ENCODE assay signal across 10 mouse cellular contexts in the genomic region with DNA sequence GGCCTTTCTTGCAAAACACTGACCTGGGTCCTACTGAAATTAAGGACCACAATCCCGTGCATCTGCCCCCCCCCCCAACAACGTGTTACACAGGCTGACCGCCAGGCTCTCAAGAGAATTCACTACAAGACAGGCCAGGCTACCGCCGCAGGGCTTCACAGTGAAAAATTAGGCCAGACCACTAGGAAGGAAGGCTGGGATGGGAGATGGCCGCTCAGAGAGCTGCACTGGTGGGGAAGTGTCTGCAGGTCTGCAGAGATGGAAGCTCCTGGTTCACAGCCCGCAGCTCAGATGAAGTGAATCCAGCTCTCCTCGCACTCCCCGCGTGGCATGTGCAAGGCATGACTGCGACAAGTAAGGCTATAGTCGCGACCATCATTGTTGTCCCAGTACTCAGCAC. TPM values are rescaled to one million over a fixed set of nuclear protein-coding genes. Genes with fewer than 3 reads are reported as not detected.
A peak's percentile ranks its signal among the peaks of the same experiment; 100 is the strongest.
DNase-seq lines count a peak whose midpoint lies in the region; ATAC-seq and TF ChIP-seq lines count a peak whose summit lies in the region.
"Had no signal": no experiment of that assay in that cellular context is flagged by ENCODE, and none has a peak within 500 bp of the region (broad histone marks: within the 10 kb centered on the region; RNA-seq: fewer than 3 reads in every experiment).

No protein-coding gene starts in this region.

- intact Hi-C loops in heart, postnatal 36 days (cut with DNase I), result no loop called here

- H3K4me3 ChIP-seq in heart, embryonic 14.5 days (ENCODE audit: control insufficient read depth in 1 of 2, insufficient read depth in 1 of 2, low read depth in 1 of 2, low read length in 2 of 2), result peak overlapping the region; percentile 63 to 68
- H3K4me3 ChIP-seq in brown adipose tissue, adult 24 weeks (ENCODE audit: insufficient read depth, low read depth, low read length), result peak overlapping the region; percentile 96
- H3K4me3 ChIP-seq in hindbrain, embryonic 12.5 days, result peak overlapping the region; percentile 72; the same call in 1 of the 2 replicates
- peak overlapping the region; percentile 58 for H3K4me3 ChIP-seq in midbrain, embryonic 15.5 days
- no peak overlapping the region for H3K4me3 ChIP-seq in thymus, adult 2 months (ENCODE audit: control insufficient read depth, insufficient read depth, low read length)

- WGBS in heart, embryonic 14.5 days, result 32% methylated on average over 13 of the region's 13 CpGs
- 57% methylated on average over 13 of the region's 13 CpGs for WGBS in hindbrain, embryonic 12.5 days
- 63% methylated on average over 13 of the region's 13 CpGs for WGBS in midbrain, embryonic 15.5 days
- 90% methylated on average over 13 of the region's 13 CpGs for WGBS in thymus, adult 2 months

- no peaks in the 10 kb centered on the region for H3K27me3 ChIP-seq in heart, embryonic 14.5 days (ENCODE audit: control insufficient read depth, insufficient read depth, low read length)
- H3K27me3 ChIP-seq in hindbrain, embryonic 12.5 days, result peaks cover 21% of the 10 kb centered on the region
- 0 out of 2 replicates have a peak, but pooled peaks cover 5% of the 10 kb centered on the region for H3K27me3 ChIP-seq in midbrain, embryonic 15.5 days (replicated peaks)
- H3K27me3 ChIP-seq in thymus, adult 2 months (ENCODE audit: control insufficient read depth, insufficient read depth, low read length), result no peaks in the 10 kb centered on the region; the same call in 1 of the 2 replicates

- no peak for ATAC-seq in heart, embryonic 14.5 days (ENCODE audit: insufficient number of reproducible peaks, insufficient read depth, low FRiP score, low read depth)
- no peak; the same call in 1 of the 2 replicates for ATAC-seq in hindbrain, embryonic 12.5 days (ENCODE audit: low FRiP score)
- ATAC-seq in midbrain, embryonic 15.5 days (replicated peaks), result no peak

- peaks cover 22 to 58% of the 10 kb centered on the region in 2 experiments for H3K4me1 ChIP-seq in heart, embryonic 14.5 days (ENCODE audit: control insufficient read depth in 2 of 2, insufficient read depth in 2 of 2, low read length in 2 of 2)
- peaks cover 9% of the 10 kb centered on the region for H3K4me1 ChIP-seq in brown adipose tissue, adult 24 weeks (ENCODE audit: control insufficient read depth, insufficient read depth, insufficient read length, low read length)
- peaks cover 26% of the 10 kb centered on the region for H3K4me1 ChIP-seq in hindbrain, embryonic 12.5 days
- H3K4me1 ChIP-seq in midbrain, embryonic 15.5 days, result peaks cover 21% of the 10 kb centered on the region
- H3K4me1 ChIP-seq in thymus, adult 2 months (replicated peaks; ENCODE audit: control insufficient read depth, insufficient read depth, low read length), result 0 out of 2 replicates have a peak, but pooled peaks cover 4% of the 10 kb centered on the region

- peak overlapping the region; percentile 80 to 90 for H3K27ac ChIP-seq in heart, embryonic 14.5 days (replicated peaks in 1 of 2; ENCODE audit: control insufficient read depth in 1 of 2, insufficient read depth in 1 of 2, low read depth in 2 of 2, low read length in 2 of 2)
- peak overlapping the region; percentile 94 for H3K27ac ChIP-seq in brown adipose tissue, adult 24 weeks (replicated peaks; ENCODE audit: low read depth, low read length)
- H3K27ac ChIP-seq in hindbrain, embryonic 12.5 days, result no peak overlapping the region
- H3K27ac ChIP-seq in midbrain, embryonic 15.5 days, result no peak overlapping the region
- no peak overlapping the region for H3K27ac ChIP-seq in thymus, adult 2 months (ENCODE audit: control insufficient read depth, insufficient read depth, low read length)

- 0 out of 2 replicates have a peak, but pooled peaks cover 2% of the 10 kb centered on the region for H3K9me3 ChIP-seq in heart, embryonic 14.5 days (ENCODE audit: control insufficient read depth, low read length)
- no peaks in the 10 kb centered on the region for H3K9me3 ChIP-seq in hindbrain, embryonic 12.5 days (replicated peaks)
- H3K9me3 ChIP-seq in midbrain, embryonic 15.5 days, result no peaks in the 10 kb centered on the region

- peaks cover 6% of the 10 kb centered on the region for H3K36me3 ChIP-seq in heart, embryonic 14.5 days (ENCODE audit: control insufficient read depth, insufficient read depth, low read length)
- H3K36me3 ChIP-seq in hindbrain, embryonic 12.5 days, result no peaks in the 10 kb centered on the region
- H3K36me3 ChIP-seq in midbrain, embryonic 15.5 days (replicated peaks), result no peaks in the 10 kb centered on the region
- H3K36me3 ChIP-seq in thymus, adult 2 months (ENCODE audit: control insufficient read depth, insufficient read depth, low read length), result no peaks in the 10 kb centered on the region

- DNase-seq in heart, postnatal 36 days, result no peak
- DNase-seq in layer of hippocampus, adult 11-12 months (ENCODE audit: low spot score), result no peak
- DNase-seq in thymus, adult 2 months, result no peak
- no peak for DNase-seq in B cell, adult 2 months

- no peak for TF ChIP-seq CTCF in thymus, adult 2 months (IDR thresholded peaks at IDR 0.05; ENCODE audit: borderline replicate concordance, control insufficient read depth, extremely low read depth, insufficient read depth, low read length, poor library complexity)

- H3K4me2 ChIP-seq in heart, embryonic 14.5 days (ENCODE audit: low read length), result peak overlapping the region; percentile 99
- peak overlapping the region; percentile 98 for H3K4me2 ChIP-seq in hindbrain, embryonic 12.5 days (replicated peaks)
- H3K4me2 ChIP-seq in midbrain, embryonic 15.5 days, result peak overlapping the region; percentile 98

- peak overlapping the region; percentile 82 for H3K9ac ChIP-seq in heart, embryonic 14.5 days (ENCODE audit: low read length)
- H3K9ac ChIP-seq in hindbrain, embryonic 12.5 days, result no peak overlapping the region
- H3K9ac ChIP-seq in midbrain, embryonic 15.5 days, result no peak overlapping the region

- TF ChIP-seq POLR2A in thymus, adult 2 months (IDR thresholded peaks at IDR 0.05; ENCODE audit: control insufficient read depth, extremely low read depth, insufficient read depth, low read length, poor library complexity), result no peak

RNA-seq across cellular contexts. Expression of a gene that starts 1.2 kb away (rescaled TPM):
- polyA plus RNA-seq in heart, embryonic 14.5 days (2014; fragmentation: Nextera tagmentation; extraction: Ambion mirVana), result 22.0 and 23.8 TPM in 2 replicates
- 10 to 100 TPM; 15.3 to 17.9 TPM for total RNA-seq in heart, postnatal 36 days (2021)
- 16.1 and 27.3 TPM in 2 replicates for polyA plus RNA-seq in brown adipose tissue, adult 24 weeks (2012; ENCODE audit: insufficient read depth, insufficient read length, missing spikeins)
- 3.4 and 4.0 TPM in 2 replicates for polyA plus RNA-seq in hindbrain, embryonic 12.5 days (2016; fragmentation: Nextera tagmentation; extraction: Ambion mirVana)
- polyA plus RNA-seq in midbrain, embryonic 15.5 days (2015; fragmentation: Nextera tagmentation; extraction: Ambion mirVana), result 2.9 and 3.4 TPM in 2 replicates
- polyA plus RNA-seq in thymus, adult 2 months (2012; rRNA removed), result 2.1 and 2.8 TPM in 2 replicates

RNA-seq across cellular contexts. Expression of a gene that starts 1.2 kb away (rescaled TPM):
- polyA plus RNA-seq in heart, embryonic 14.5 days (2014; fragmentation: Nextera tagmentation; extraction: Ambion mirVana), result 7.1 and 7.3 TPM in 2 replicates
- total RNA-seq in heart, postnatal 36 days (2021), result 10 to 100 TPM in 1 of 2 experiments, 1 to 10 TPM in 1; 9.6 to 13.3 TPM
- polyA plus RNA-seq in brown adipose tissue, adult 24 weeks (2012; ENCODE audit: insufficient read depth, insufficient read length, missing spikeins), result 12.7 and 13.9 TPM in 2 replicates
- polyA plus RNA-seq in hindbrain, embryonic 12.5 days (2016; fragmentation: Nextera tagmentation; extraction: Ambion mirVana), result 4.1 and 6.4 TPM in 2 replicates
- 14.2 and 17.2 TPM in 2 replicates for polyA plus RNA-seq in midbrain, embryonic 15.5 days (2015; fragmentation: Nextera tagmentation; extraction: Ambion mirVana)
- 0.70 and 1.0 TPM in 2 replicates for polyA plus RNA-seq in thymus, adult 2 months (2012; rRNA removed)

RNA-seq across cellular contexts. Expression of a gene that starts 5.6 kb away (rescaled TPM):
- polyA plus RNA-seq in heart, embryonic 14.5 days (2014; fragmentation: Nextera tagmentation; extraction: Ambion mirVana), result 0.24 and 0.46 TPM in 2 replicates
- 1 to 10 TPM in 1 of 2 experiments, under 1 TPM in 1; 0.49 to 1.7 TPM for total RNA-seq in heart, postnatal 36 days (2021)
- 0.50 and 0.79 TPM in 2 replicates for polyA plus RNA-seq in brown adipose tissue, adult 24 weeks (2012; ENCODE audit: insufficient read depth, insufficient read length, missing spikeins)
- polyA plus RNA-seq in hindbrain, embryonic 12.5 days (2016; fragmentation: Nextera tagmentation; extraction: Ambion mirVana), result 0.22 and 0.25 TPM in 2 replicates
- 0.36 and 0.57 TPM in 2 replicates for polyA plus RNA-seq in midbrain, embryonic 15.5 days (2015; fragmentation: Nextera tagmentation; extraction: Ambion mirVana)
- polyA plus RNA-seq in thymus, adult 2 months (2012; rRNA removed), result not detected in 2 replicates

RNA-seq across cellular contexts. Expression of a gene that starts 17.2 kb away (rescaled TPM):
- not detected in 2 replicates for polyA plus RNA-seq in heart, embryonic 14.5 days (2014; fragmentation: Nextera tagmentation; extraction: Ambion mirVana)
- under 1 TPM in 1 of 2 experiments, not detected in 1; 0.11 TPM for total RNA-seq in heart, postnatal 36 days (2021)
- polyA plus RNA-seq in brown adipose tissue, adult 24 weeks (2012; ENCODE audit: insufficient read depth, insufficient read length, missing spikeins), result 0.36 TPM in 1 of 2 replicates, not detected in the other
- polyA plus RNA-seq in hindbrain, embryonic 12.5 days (2016; fragmentation: Nextera tagmentation; extraction: Ambion mirVana), result 0.06 and 0.51 TPM in 2 replicates
- 0.27 and 0.28 TPM in 2 replicates for polyA plus RNA-seq in midbrain, embryonic 15.5 days (2015; fragmentation: Nextera tagmentation; extraction: Ambion mirVana)
- 0.04 and 0.13 TPM in 2 replicates for polyA plus RNA-seq in thymus, adult 2 months (2012; rRNA removed)
- total RNA-seq: hematopoietic stem cell, adult 5-6 weeks; neutrophil, adult 5-6 weeks had no signal

Comparison
In these comparisons a context has a peak if more than half of its experiments do, and no peak if none do; other contexts are left out.
1. H3K27ac ChIP-seq: peak in heart, embryonic 14.5 days (2 of 2) and brown adipose tissue, adult 24 weeks (single experiment); none in hindbrain, embryonic 12.5 days (single experiment), midbrain, embryonic 15.5 days (single experiment) and thymus, adult 2 months (single experiment).
2. Peak in every context shown above with its lines, with median percentiles within 50 percentile points of each other: H3K4me2 ChIP-seq.